Mouse (Mus musculus) regulatory T cell (primary cell): ENCODE data around the gene Cep57l1.

Source experiments
- in situ Hi-C: fragments of 300-600 bp; cut with MboI, MseI; formaldehyde crosslinking; loops from one replicate; pipeline ENCODE4 v1.15.1; 2025; ENCODE audit warnings: high pct_unique_total_duplicates

The Cep57l1 gene

DNA sequence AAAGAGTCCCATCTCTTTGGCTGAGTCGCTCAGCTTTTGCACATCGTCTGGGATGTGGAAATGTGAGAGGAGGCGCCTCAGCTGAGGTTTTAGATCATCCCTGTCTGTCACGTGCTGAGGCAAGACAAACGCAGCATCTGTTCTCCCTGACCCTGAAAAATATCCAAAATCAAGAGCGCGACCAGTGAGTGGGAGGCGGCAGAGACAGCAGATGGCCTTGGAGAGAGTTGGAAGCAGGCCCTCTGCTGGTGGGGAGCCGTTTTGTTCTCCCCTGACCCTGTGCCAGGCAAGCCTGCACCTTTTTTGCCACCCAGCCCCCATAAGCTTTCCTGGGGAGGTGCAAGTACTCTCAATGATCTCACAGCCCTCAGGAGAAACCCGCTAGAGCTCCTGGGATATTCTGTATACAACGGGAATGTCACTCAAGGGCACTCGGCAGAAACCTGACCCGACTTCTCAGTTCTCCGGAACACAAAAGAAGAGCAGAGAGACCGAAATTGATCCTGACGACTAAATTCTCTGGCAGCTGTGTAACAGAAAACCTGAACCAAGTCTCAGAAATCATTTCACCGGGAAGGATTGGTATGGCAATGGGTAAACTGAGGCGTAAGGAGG is 130.8 kb downstream of the Cep57l1 start:
- in situ Hi-C loops, result loop anchor here (10.0 kb wide), 1 partner anchor 164 kb away; the partner anchor contains the start of gene Cd164

GRCm38 (mm10) chr10:41677396-41677795 is 132.3 kb downstream of the Cep57l1 start:
- in situ Hi-C loops, result loop anchor here (10.0 kb wide), 1 partner anchor 163 kb away; the partner anchor contains the start of gene Cd164

- in situ Hi-C loops, result loop anchor here (10.0 kb wide), 1 partner anchor 162 kb away; the partner anchor contains the start of gene Cd164
These were observed 133.0 kb downstream of the Cep57l1 start for GRCm38 (mm10) chr10:41676661-41677061.

DNA sequence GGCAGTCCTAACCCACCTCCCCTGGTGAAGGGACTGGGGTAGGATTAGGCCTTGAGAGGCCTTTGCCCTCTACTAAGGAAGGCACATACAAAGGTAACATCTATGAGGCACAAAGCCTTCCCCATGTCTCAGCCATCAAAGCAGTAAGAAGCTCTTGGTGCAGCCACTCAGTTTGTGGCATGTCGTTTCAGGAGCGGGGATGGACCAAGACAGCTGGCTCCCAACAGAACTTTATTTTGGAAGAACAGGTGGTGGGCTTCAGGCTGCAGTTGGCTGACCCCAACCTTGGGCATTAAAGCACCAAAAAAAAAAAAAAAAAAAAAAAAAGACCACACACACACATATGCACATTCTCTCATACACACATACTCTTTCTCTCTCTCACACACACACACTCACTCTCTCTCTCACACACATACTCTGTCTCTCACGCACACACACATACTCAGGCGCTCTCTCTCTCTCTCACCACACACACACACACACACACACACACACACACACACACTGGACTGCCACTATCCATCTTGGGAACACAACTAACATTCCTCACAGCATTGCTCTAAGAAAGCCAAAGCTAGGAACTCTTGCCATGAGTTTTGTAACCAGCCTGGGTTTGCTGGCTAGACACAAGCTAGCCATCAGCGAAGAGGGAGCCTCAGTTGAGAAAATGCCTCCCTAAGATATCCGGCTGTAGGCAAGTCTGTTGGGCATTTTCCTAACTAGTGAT is 133.7 kb downstream of the Cep57l1 start:
- in situ Hi-C loops, result loop anchor here (10.0 kb wide), 1 partner anchor 161 kb away; the partner anchor contains the start of gene Cd164

GRCm38 (mm10) chr10:41675243-41675642 is 134.4 kb downstream of the Cep57l1 start:
- in situ Hi-C loops, result loop anchor here (10.0 kb wide), 1 partner anchor 160 kb away; the partner anchor contains the start of gene Cd164

DNA sequence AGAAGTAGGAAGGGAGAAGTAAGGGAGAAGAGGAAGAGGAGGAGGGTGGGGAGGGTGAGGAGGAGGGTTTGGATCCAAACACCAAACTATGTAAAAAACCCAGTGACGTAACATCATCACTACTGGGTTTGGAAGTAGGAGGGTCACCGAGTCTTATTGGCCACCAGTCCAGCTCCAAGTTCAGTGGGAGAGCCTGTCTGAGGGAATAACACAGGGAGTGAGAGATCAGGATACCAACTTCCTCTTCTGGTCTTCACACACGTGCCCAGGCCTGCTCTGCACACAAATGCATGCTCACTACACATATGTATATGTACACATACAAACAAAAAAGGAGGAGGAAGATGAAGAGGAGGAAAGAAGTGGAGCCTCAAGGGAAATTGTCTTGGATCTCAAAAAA is 135.3 kb downstream of the Cep57l1 start:
- in situ Hi-C loops, result loop anchor here (10.0 kb wide), 1 partner anchor 160 kb away; the partner anchor contains the start of gene Cd164

DNA sequence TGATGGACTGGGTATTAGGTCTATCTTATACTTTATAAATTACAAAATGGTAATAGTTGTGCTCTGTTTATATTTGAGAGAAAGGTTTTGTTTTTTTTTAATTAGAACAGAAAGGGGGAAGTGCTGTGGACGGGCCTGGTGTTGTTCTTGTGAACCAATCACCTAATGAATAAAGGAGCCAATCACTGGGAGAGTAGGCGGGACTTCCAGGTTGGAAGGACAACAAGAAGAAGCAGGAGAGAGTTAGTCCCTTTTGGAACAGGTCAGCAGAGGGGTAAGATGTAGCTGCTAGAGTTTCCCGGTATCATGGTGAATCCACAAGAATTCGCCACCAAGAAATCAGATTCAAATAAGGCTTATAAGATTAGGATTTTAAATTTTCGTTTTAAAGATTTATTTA is 139.5 kb downstream of the Cep57l1 start:
- in situ Hi-C loops, result loop anchor here (10.0 kb wide), 1 partner anchor 155 kb away; the partner anchor contains the start of gene Cd164
